Mouse (Mus musculus) forebrain, embryonic 13.5 days (tissue): ENCODE measurements around the gene Ddx23. TPM values are rescaled to one million over a fixed set of nuclear protein-coding genes. Genes with fewer than 3 reads are reported as not detected.

Experiments
- ATAC-seq: fragments of 200-750 bp; cut with Nextera tagmentation; 2 replicates; pipeline ENCODE4 v1.8.0; 2017
- H3K27ac ChIP-seq: fragments of 300-500 bp; sonication (generic); 2 replicates; pipeline ENCODE4 v1.5.1; 2015; ENCODE audit warnings: inconsistent platforms, mild to moderate bottlenecking, moderate library complexity
- H3K27me3 ChIP-seq: fragments of 300-500 bp; sonication (generic); 2 replicates; pipeline ENCODE4 v1.6.1; 2015; ENCODE audit warnings: mild to moderate bottlenecking, inconsistent platforms
- H3K36me3 ChIP-seq: fragments of 300-500 bp; sonication (generic); 2 replicates; pipeline ENCODE4 v1.6.1; 2015; ENCODE audit warnings: mild to moderate bottlenecking, inconsistent platforms; ENCODE audit not compliant: poor library complexity, severe bottlenecking
- H3K4me1 ChIP-seq: fragments of 300-500 bp; sonication (generic); 2 replicates; pipeline ENCODE4 v1.6.1; 2015; ENCODE audit warnings: inconsistent platforms
- H3K4me2 ChIP-seq: fragments of 300-500 bp; sonication (generic); 2 replicates; pipeline ENCODE4 v1.6.1; 2015; ENCODE audit warnings: inconsistent platforms, mild to moderate bottlenecking, moderate library complexity
- H3K4me3 ChIP-seq: fragments of 300-500 bp; sonication (generic); 2 replicates; pipeline ENCODE4 v1.5.1; 2015; ENCODE audit warnings: mild to moderate bottlenecking, inconsistent platforms
- H3K9ac ChIP-seq: fragments of 300-500 bp; sonication (generic); 2 replicates; pipeline ENCODE4 v1.6.1; 2015; ENCODE audit warnings: mild to moderate bottlenecking, inconsistent platforms
- H3K9me3 ChIP-seq: fragments of 300-500 bp; sonication (generic); replicated peaks from 2 replicates; pipeline ENCODE4 v1.6.1; 2016; ENCODE audit warnings: inconsistent platforms
- WGBS: fragments of 180-500 bp; shearing (Covaris S2); methylation state at CpG from one replicate; pipeline ENCODE4 v1.1.7; 2015; 5-methylcytosine and 5-hydroxymethylcytosine counted together
- polyA plus RNA-seq: library from polyadenylated mRNA; unstranded; fragments of >200 nt; fragmentation: Nextera tagmentation; extraction: Ambion mirVana; gene quantifications from 2 replicates; pipeline ENCODE4 v1.2.1, GENCODE M21; 2015

Gene Ddx23
- polyA plus RNA-seq, 1 experiment from 2014 or later = 32.5 TPM

GRCm38 (mm10) chr15:98601832-98602190 is 60.9 kb downstream of the Ddx23 start:
- Histone ChIP-seq H3K9ac (no peak overlapping the region), H3K4me2 (no peak overlapping the region), H3K4me3 (no peak overlapping the region), H3K27me3 (no peaks in the 10 kb centered on the region), H3K36me3 (peaks cover 81% of the 10 kb centered on the region), H3K4me1 (peaks cover 17% of the 10 kb centered on the region; the same call in 1 of the 2 replicates), H3K27ac (no peak overlapping the region), H3K9me3 (no peaks in the 10 kb centered on the region)
- 85% methylated on average over 7 of the region's 7 CpGs for WGBS
- no peak for ATAC-seq

GRCm38 (mm10) chr15:98600036-98600709 is 62.5 kb downstream of the Ddx23 start:
- Histone ChIP-seq H3K27me3 (no peaks in the 10 kb centered on the region), H3K4me3 (no peak overlapping the region), H3K9me3 (no peaks in the 10 kb centered on the region), H3K27ac (no peak overlapping the region), H3K9ac (no peak overlapping the region), H3K36me3 (peaks cover 97% of the 10 kb centered on the region), H3K4me2 (no peak overlapping the region), H3K4me1 (peaks cover 14% of the 10 kb centered on the region; the same call in 1 of the 2 replicates)
- 85% methylated on average over 12 of the region's 12 CpGs for WGBS
- ATAC-seq = no peak

GRCm38 (mm10) chr15:98596609-98597008 is 66.1 kb downstream of the Ddx23 start:
- no peaks in the 10 kb centered on the region for H3K9me3 ChIP-seq
- H3K27ac ChIP-seq = no peak overlapping the region
- H3K4me3 ChIP-seq = no peak overlapping the region
- no peak overlapping the region for H3K4me2 ChIP-seq
- no peak for ATAC-seq
- no peak overlapping the region for H3K9ac ChIP-seq
- peaks cover 99% of the 10 kb centered on the region for H3K36me3 ChIP-seq
- H3K27me3 ChIP-seq = no peaks in the 10 kb centered on the region
- WGBS = 97% methylated on average over 14 of the region's 14 CpGs
- no peaks in the 10 kb centered on the region for H3K4me1 ChIP-seq

Other genes with a start within 250 kb of the Ddx23 start
- not detected in 2 replicates for gene Olfr282, start 231.7 kb downstream of the Ddx23 start, polyA plus RNA-seq
- not detected in 2 replicates for gene Olfr281, start 210.3 kb downstream of the Ddx23 start, polyA plus RNA-seq
- gene OR5BS1P, start 193.0 kb downstream of the Ddx23 start, polyA plus RNA-seq = not detected in 2 replicates
- not detected in 2 replicates for gene Lalba, start 180.2 kb downstream of the Ddx23 start, polyA plus RNA-seq
- not detected in 2 replicates for gene Olfr279, start 170.5 kb downstream of the Ddx23 start, polyA plus RNA-seq
- gene Kansl2, start 128.6 kb downstream of the Ddx23 start, polyA plus RNA-seq = 150 and 157 TPM in 2 replicates
- gene Ccnt1, start 92.0 kb downstream of the Ddx23 start, polyA plus RNA-seq = 63.6 and 68.1 TPM in 2 replicates
- not detected in 2 replicates for gene 4930415O20Rik, start 91.9 kb downstream of the Ddx23 start, polyA plus RNA-seq
- 8.9 and 10.3 TPM in 2 replicates for gene Adcy6, start 52.8 kb downstream of the Ddx23 start, polyA plus RNA-seq
- 82.1 and 94.8 TPM in 2 replicates for gene Cacnb3, start 32.1 kb downstream of the Ddx23 start, polyA plus RNA-seq
- gene Rnd1, start 14.6 kb upstream of the Ddx23 start, polyA plus RNA-seq = 6.3 and 7.0 TPM in 2 replicates
- gene Ccdc65, start 45.3 kb upstream of the Ddx23 start, polyA plus RNA-seq = 2.1 TPM in 2 replicates
- gene Fkbp11, start 65.3 kb upstream of the Ddx23 start, polyA plus RNA-seq = 3.0 and 4.9 TPM in 2 replicates
- gene Arf3, start 100.3 kb upstream of the Ddx23 start, polyA plus RNA-seq = 49.2 and 55.1 TPM in 2 replicates
- gene Wnt10b, start 115.3 kb upstream of the Ddx23 start, polyA plus RNA-seq = not detected in 2 replicates
- not detected in 2 replicates for gene Wnt1, start 127.0 kb upstream of the Ddx23 start, polyA plus RNA-seq
- 0.05 and 0.15 TPM in 2 replicates for gene Ddn, start 146.6 kb upstream of the Ddx23 start, polyA plus RNA-seq
- 95.9 and 99.4 TPM in 2 replicates for gene Prkag1, start 168.6 kb upstream of the Ddx23 start, polyA plus RNA-seq
- 13.7 and 14.3 TPM in 2 replicates for gene Kmt2d, start 208.3 kb upstream of the Ddx23 start, polyA plus RNA-seq
- 31.7 and 33.0 TPM in 2 replicates for gene Rhebl1, start 231.6 kb upstream of the Ddx23 start, polyA plus RNA-seq
- 0.22 and 0.28 TPM in 2 replicates for gene Dhh, start 235.6 kb upstream of the Ddx23 start, polyA plus RNA-seq